Mouse (Mus musculus): ENCODE measurements around the gene Ddx49. TPM values are rescaled to one million over a fixed set of nuclear protein-coding genes. Genes with fewer than 3 reads are reported as not detected.
A peak's percentile ranks its signal among the peaks of the same experiment; 100 is the strongest.

Ddx49 gene
- total and polyA plus RNA-seq, 2 experiments from 2014 or later, result 43.6 to 47.0 TPM

DNA sequence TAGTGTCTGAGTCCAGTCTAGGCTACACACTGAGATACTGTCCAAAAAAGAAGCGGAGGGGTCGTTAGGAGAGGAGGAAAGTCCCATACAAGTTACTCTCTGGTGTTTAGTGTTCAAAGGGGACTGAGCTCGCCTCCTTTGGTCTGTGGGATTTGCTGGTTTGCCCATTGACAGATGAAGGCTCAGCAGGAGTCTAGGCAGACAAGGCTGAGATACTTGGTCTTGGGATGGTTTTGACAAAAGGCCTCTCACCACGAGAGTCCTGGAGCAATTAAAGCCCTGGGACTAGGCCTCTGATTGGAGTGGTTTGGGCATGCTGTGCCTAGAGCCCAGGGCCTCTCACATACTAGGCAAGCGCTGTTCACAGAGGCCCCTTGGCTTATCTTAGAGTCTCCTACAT, 34.0 kb downstream of the Ddx49 start:
- Histone ChIP-seq H3K27ac (ENCODE audit: low read depth, low read length) (no peak overlapping the region), H3K9ac (replicated peaks; ENCODE audit: low read length, poor library complexity, severe bottlenecking) (no peak overlapping the region), H3K9me3 (ENCODE audit: low read length) (no peaks in the 10 kb centered on the region), H3K4me2 (ENCODE audit: low read depth, low read length, poor library complexity, severe bottlenecking) (no peak overlapping the region), H3K4me1 (ENCODE audit: insufficient read depth, low read length) (no peaks in the 10 kb centered on the region), H3K4me3 (ENCODE audit: low read depth, low read length) (no peak overlapping the region), H3K27me3 (ENCODE audit: insufficient read depth, low read length) (no peaks in the 10 kb centered on the region), H3K36me3 (ENCODE audit: insufficient read depth, low read length) (peaks cover 17% of the 10 kb centered on the region)
- no peak for DNase-seq (ENCODE audit: low spot score)
- no peak for TF ChIP-seq CTCF (IDR thresholded peaks at IDR 0.05)
- 41% methylated on average over 5 of the region's 5 CpGs for WGBS
- no peak for ATAC-seq (ENCODE audit: low FRiP score)

DNA sequence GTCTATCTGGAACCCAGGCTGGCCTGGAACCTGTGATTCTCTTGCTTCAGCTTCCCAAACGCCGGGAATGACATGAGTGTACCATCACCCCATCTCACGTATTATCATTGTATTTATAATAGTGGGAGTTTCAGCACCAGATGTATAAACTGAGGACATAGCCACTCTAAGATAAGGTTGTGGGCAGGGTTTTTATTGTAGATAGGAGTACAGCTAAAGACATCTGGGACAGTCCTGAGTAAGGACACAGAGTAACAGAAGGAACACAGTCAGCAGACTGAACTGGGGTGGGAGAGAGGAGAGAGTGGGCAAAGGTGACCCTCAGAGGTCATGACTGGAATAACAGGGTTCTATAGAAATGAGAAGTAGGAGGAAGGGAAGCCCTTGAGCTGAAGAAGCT, 34.6 kb downstream of the Ddx49 start:
- Histone ChIP-seq H3K27me3 (ENCODE audit: insufficient read depth, low read length) (no peaks in the 10 kb centered on the region), H3K9me3 (ENCODE audit: low read length) (no peaks in the 10 kb centered on the region), H3K4me2 (ENCODE audit: low read depth, low read length, poor library complexity, severe bottlenecking) (no peak overlapping the region), H3K27ac (ENCODE audit: low read depth, low read length) (no peak overlapping the region), H3K36me3 (ENCODE audit: insufficient read depth, low read length) (peaks cover 23% of the 10 kb centered on the region), H3K4me1 (ENCODE audit: insufficient read depth, low read length) (no peaks in the 10 kb centered on the region), H3K9ac (replicated peaks; ENCODE audit: low read length, poor library complexity, severe bottlenecking) (no peak overlapping the region), H3K4me3 (ENCODE audit: low read depth, low read length) (no peak overlapping the region)
- 88% methylated on average over 3 of the region's 3 CpGs for WGBS
- ATAC-seq (ENCODE audit: low FRiP score) (no peak), DNase-seq (ENCODE audit: low spot score) (no peak)
- no peak for TF ChIP-seq CTCF (IDR thresholded peaks at IDR 0.05)

DNA sequence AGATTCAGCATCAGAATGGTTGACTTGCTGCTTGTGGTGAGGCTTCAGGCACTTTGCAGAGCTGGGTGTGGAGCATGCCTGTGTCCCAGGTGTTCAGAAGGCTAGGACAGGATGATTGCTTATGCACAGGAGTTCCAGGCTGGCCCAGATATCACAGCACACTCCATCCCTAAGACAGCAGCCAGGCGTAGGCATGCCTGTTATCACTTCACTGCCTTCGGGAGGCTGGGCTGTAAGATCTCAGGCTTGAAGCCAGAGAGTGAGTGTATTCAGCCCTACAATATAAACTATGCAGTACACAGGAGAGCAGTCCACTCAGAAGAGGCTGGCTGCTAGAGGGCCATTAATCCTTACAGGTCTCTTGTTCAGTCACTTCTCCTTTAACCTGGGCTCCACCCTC, 43.2 kb downstream of the Ddx49 start:
- Histone ChIP-seq H3K4me1 (ENCODE audit: insufficient read depth, low read length) (no peaks in the 10 kb centered on the region), H3K27ac (ENCODE audit: low read depth, low read length) (no peak overlapping the region), H3K27me3 (ENCODE audit: insufficient read depth, low read length) (no peaks in the 10 kb centered on the region), H3K4me3 (ENCODE audit: low read depth, low read length) (no peak overlapping the region), H3K36me3 (ENCODE audit: insufficient read depth, low read length) (peaks cover 94% of the 10 kb centered on the region), H3K4me2 (ENCODE audit: low read depth, low read length, poor library complexity, severe bottlenecking) (no peak overlapping the region), H3K9ac (replicated peaks; ENCODE audit: low read length, poor library complexity, severe bottlenecking) (no peak overlapping the region), H3K9me3 (ENCODE audit: low read length) (no peaks in the 10 kb centered on the region)
- DNase-seq (ENCODE audit: low spot score) (no peak), ATAC-seq (ENCODE audit: low FRiP score) (no peak)
- 93% methylated on average over 2 of the region's 2 CpGs for WGBS
- no peak for TF ChIP-seq CTCF (IDR thresholded peaks at IDR 0.05)

DNA sequence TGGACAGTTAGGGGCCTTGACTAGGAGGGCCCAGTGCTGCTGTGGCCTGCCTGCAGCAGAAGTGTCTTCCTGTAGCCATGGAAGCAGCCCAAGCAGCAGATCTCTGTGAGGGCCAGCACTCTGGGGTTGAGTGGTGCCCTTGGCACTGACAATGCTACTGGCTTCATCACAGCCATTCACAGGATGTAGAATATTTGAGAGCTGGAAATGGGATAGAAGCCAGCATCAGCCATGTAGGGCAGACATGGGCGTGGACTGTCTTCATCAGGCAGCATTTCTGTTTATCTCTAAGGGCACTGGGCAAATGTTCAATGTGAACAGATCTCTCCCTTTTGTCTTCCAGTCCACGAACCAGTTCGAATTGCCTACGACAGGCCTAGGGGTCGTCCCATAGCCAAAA, 43.7 kb downstream of the Ddx49 start:
- H3K9ac ChIP-seq (replicated peaks; ENCODE audit: low read length, poor library complexity, severe bottlenecking), result no peak overlapping the region
- H3K4me3 ChIP-seq (ENCODE audit: low read depth, low read length), result no peak overlapping the region
- H3K36me3 ChIP-seq (ENCODE audit: insufficient read depth, low read length), result peaks cover 94% of the 10 kb centered on the region
- H3K4me1 ChIP-seq (ENCODE audit: insufficient read depth, low read length), result no peaks in the 10 kb centered on the region
- DNase-seq (ENCODE audit: low spot score), result no peak
- 93% methylated on average over 5 of the region's 5 CpGs for WGBS
- TF ChIP-seq CTCF (IDR thresholded peaks at IDR 0.05), result no peak
- no peaks in the 10 kb centered on the region for H3K9me3 ChIP-seq (ENCODE audit: low read length)
- H3K27me3 ChIP-seq (ENCODE audit: insufficient read depth, low read length), result no peaks in the 10 kb centered on the region
- ATAC-seq (ENCODE audit: low FRiP score), result no peak
- no peak overlapping the region for H3K4me2 ChIP-seq (ENCODE audit: low read depth, low read length, poor library complexity, severe bottlenecking)
- no peak overlapping the region for H3K27ac ChIP-seq (ENCODE audit: low read depth, low read length)

DNA sequence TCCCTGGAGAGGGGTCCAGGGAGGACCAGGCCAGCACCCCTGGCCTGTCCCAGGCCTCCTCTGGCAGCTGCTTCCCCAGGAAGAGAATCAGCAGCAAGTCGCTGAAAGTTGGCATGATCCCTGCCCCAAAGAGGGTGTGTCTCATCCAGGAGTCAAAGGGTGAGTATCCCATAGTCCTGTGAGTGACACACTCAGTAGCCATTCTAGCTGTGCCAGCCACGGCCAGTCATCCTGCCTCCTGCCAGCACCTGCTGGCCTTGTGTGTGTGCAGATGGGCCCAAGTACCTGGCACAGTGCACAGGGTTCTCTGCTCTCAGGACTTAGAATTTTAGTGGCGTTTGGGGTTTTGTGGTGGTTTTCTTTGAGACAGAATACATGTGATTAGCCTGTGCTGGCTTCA, 44.8 kb downstream of the Ddx49 start:
- no peaks in the 10 kb centered on the region for H3K27me3 ChIP-seq (ENCODE audit: insufficient read depth, low read length)
- ATAC-seq (ENCODE audit: low FRiP score) (no peak), DNase-seq (ENCODE audit: low spot score) (no peak)
- H3K9ac ChIP-seq (replicated peaks; ENCODE audit: low read length, poor library complexity, severe bottlenecking), result no peak overlapping the region
- 76% methylated on average over 3 of the region's 3 CpGs for WGBS
- no peak overlapping the region for H3K27ac ChIP-seq (ENCODE audit: low read depth, low read length)
- H3K4me1 ChIP-seq (ENCODE audit: insufficient read depth, low read length), result no peaks in the 10 kb centered on the region
- H3K36me3 ChIP-seq (ENCODE audit: insufficient read depth, low read length), result peaks cover 95% of the 10 kb centered on the region
- H3K4me2 ChIP-seq (ENCODE audit: low read depth, low read length, poor library complexity, severe bottlenecking), result no peak overlapping the region
- no peak for TF ChIP-seq CTCF (IDR thresholded peaks at IDR 0.05)
- no peaks in the 10 kb centered on the region for H3K9me3 ChIP-seq (ENCODE audit: low read length)
- H3K4me3 ChIP-seq (ENCODE audit: low read depth, low read length), result no peak overlapping the region

DNA sequence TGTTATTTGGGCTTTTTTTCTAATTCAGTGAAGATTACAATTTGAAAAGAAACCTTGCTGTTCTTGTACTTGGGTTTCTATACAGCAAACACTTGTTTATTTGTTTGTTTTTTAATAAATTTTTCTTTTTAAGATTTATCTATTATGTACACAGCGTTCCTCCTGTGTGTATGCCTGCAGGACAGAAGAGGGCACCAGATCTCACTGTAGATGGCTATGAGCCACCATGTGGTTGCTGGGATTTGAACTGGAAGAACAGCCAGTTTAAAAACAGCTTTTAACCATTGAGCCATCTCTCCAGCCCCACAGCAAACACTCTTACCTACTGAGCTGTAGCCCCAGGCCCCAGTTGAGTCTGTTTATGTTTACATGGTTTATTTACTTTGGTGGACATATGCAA, 47.7 kb downstream of the Ddx49 start:
- DNase-seq (ENCODE audit: low spot score), result no peak
- Histone ChIP-seq H3K36me3 (ENCODE audit: insufficient read depth, low read length) (peaks cover 93% of the 10 kb centered on the region), H3K27ac (ENCODE audit: low read depth, low read length) (no peak overlapping the region), H3K9ac (replicated peaks; ENCODE audit: low read length, poor library complexity, severe bottlenecking) (no peak overlapping the region), H3K4me3 (ENCODE audit: low read depth, low read length) (no peak overlapping the region), H3K27me3 (ENCODE audit: insufficient read depth, low read length) (no peaks in the 10 kb centered on the region), H3K9me3 (ENCODE audit: low read length) (no peaks in the 10 kb centered on the region), H3K4me2 (ENCODE audit: low read depth, low read length, poor library complexity, severe bottlenecking) (no peak overlapping the region), H3K4me1 (ENCODE audit: insufficient read depth, low read length) (no peaks in the 10 kb centered on the region)
- TF ChIP-seq CTCF (IDR thresholded peaks at IDR 0.05), result peak; percentile 47
- ATAC-seq (ENCODE audit: low FRiP score), result no peak
- WGBS, result 84% methylated on average over 1 of the region's 1 CpGs
